Mouse (Mus musculus) limb, embryonic 12.5 days (tissue): ENCODE measurements around the gene Gm49394. TPM values are rescaled to one million over a fixed set of nuclear protein-coding genes. Genes with fewer than 3 reads are reported as not detected.

Experiments
- ATAC-seq: fragments of 200-750 bp; cut with Nextera tagmentation; 2 replicates; pipeline ENCODE4 v1.8.0; 2017; ENCODE audit warnings: low read depth, moderate TSS enrichment; ENCODE audit not compliant: insufficient number of reproducible peaks, insufficient read depth, low FRiP score, low TSS enrichment
- H3K27ac ChIP-seq: fragments of 300-500 bp; sonication (generic); 2 replicates; pipeline ENCODE4 v1.5.1; 2016; ENCODE audit warnings: mild to moderate bottlenecking, moderate library complexity
- H3K27me3 ChIP-seq: fragments of 300-500 bp; sonication (generic); 2 replicates; pipeline ENCODE4 v1.6.1; 2016; ENCODE audit warnings: mild to moderate bottlenecking, moderate library complexity
- H3K36me3 ChIP-seq: fragments of 300-500 bp; sonication (generic); 2 replicates; pipeline ENCODE4 v1.6.1; 2016; ENCODE audit warnings: mild to moderate bottlenecking, moderate library complexity
- H3K4me1 ChIP-seq: fragments of 300-500 bp; sonication (generic); replicated peaks from 2 replicates; pipeline ENCODE4 v1.6.1; 2016
- H3K4me2 ChIP-seq: fragments of 300-500 bp; sonication (generic); 2 replicates; pipeline ENCODE4 v1.6.1; 2016; ENCODE audit warnings: mild to moderate bottlenecking, moderate library complexity
- H3K4me3 ChIP-seq: fragments of 300-500 bp; sonication (generic); replicated peaks from 2 replicates; pipeline ENCODE4 v1.5.1; 2016; ENCODE audit warnings: mild to moderate bottlenecking
- H3K9ac ChIP-seq: fragments of 300-500 bp; sonication (generic); replicated peaks from 2 replicates; pipeline ENCODE4 v1.6.1; 2016; ENCODE audit warnings: mild to moderate bottlenecking, moderate library complexity
- H3K9me3 ChIP-seq: fragments of 300-500 bp; sonication (generic); 2 replicates; pipeline ENCODE4 v1.6.1; 2016; ENCODE audit warnings: mild to moderate bottlenecking, moderate library complexity
- WGBS: fragments of 180-500 bp; shearing (Covaris S2); methylation state at CpG from one replicate; pipeline ENCODE4 v1.1.7; 2016; 5-methylcytosine and 5-hydroxymethylcytosine counted together
- polyA plus RNA-seq: library from polyadenylated mRNA; unstranded; fragments of >200 nt; fragmentation: Nextera tagmentation; extraction: Ambion mirVana; gene quantifications from 2 replicates; pipeline ENCODE4 v1.2.1, GENCODE M21; 2016

The Gm49394 gene
- polyA plus RNA-seq, 1 experiment from 2014 or later: not detected

DNA sequence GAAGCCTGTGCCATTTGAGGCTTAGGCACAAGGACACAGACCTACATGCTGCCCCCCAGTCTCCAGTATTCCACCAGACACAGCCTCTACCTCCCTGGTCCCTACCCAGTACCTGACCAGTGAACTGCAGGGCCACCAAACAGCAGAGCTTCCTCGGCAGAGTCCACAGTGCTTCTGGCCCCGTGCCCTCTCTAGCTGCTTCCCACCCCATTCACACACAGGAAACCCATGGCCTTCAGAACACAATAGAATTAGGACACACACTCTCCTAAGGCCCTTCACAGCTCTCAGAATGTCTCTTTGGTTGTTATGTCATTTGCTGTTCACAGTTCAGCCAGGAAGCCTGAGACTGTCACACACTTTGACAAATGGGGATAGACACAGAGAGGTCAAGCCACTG is 3.1 kb downstream of the Gm49394 start, which contains the start of gene Igf2:
Gene Igf2, minus strand, starts transcription at position 158 of the 400 bp plus-strand sequence.
- peak within 1 kb of the TSS; percentile 50; the same call in 1 of the 2 replicates for H3K27ac ChIP-seq
- H3K9ac ChIP-seq: 0 out of 2 replicates have a peak within 1 kb of the TSS, but pooled peaks have one; percentile 96
- peaks cover 19% of the 10 kb centered on the region for H3K4me1 ChIP-seq
- no peak for ATAC-seq
- H3K36me3 ChIP-seq: peaks cover 43% of the 10 kb centered on the region
- 0 out of 2 replicates have a peak within 1 kb of the TSS, but pooled peaks have one; percentile 7 for H3K4me3 ChIP-seq
- peaks cover 52% of the 10 kb centered on the region for H3K27me3 ChIP-seq
- peak within 1 kb of the TSS; percentile 66; the same call in 1 of the 2 replicates for H3K4me2 ChIP-seq
- H3K9me3 ChIP-seq: peaks cover 37% of the 10 kb centered on the region
- 82% methylated on average over 2 of the region's 2 CpGs for WGBS

DNA sequence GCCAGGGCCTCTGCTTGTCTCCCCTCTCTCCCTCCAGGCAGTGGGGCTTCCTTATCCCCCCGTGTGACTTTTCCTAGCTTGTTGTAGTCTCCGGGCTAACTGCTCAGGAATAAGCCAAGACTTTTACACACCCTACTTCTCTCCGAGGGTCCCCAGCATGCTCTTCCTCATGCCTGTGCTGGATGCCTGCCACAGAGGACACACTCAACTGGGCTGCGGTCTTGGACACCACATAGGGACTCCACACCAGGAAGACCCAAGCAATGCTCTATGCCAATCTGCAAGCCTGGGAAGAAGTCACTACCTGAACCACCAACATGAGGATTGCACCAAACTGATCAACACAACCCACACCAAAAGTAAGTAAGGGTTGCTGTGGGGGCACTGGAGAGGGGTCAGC is 3.6 kb downstream of the Gm49394 start:
- Histone ChIP-seq H3K9me3 (peaks cover 31% of the 10 kb centered on the region), H3K27ac (no peak overlapping the region), H3K27me3 (peaks cover 52% of the 10 kb centered on the region), H3K4me1 (peaks cover 19% of the 10 kb centered on the region), H3K9ac (no peak overlapping the region), H3K36me3 (peaks cover 43% of the 10 kb centered on the region), H3K4me3 (no peak overlapping the region), H3K4me2 (peak overlapping the region; percentile 66; the same call in 1 of the 2 replicates)
- no peak for ATAC-seq
- 81% methylated on average over 4 of the region's 4 CpGs for WGBS

DNA sequence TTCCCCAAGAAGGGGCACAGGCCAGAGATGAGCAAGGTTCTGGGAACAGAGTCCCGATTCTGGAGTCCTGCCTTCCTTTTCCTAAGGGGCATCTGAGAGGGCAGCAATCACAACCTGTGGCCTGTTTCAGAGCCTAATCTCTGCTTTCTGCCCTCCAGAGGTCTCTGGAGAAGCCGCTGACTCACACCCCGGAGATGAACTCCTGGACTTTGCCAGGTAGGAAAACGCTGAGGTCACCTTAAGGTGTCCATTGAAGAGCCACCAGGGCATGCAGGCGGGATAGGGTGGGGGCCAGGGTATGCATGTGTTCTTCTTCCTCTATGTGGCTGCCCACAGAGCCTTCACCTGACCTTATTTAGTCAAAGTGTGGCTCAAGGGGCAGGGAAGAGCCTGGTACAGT is 4.4 kb downstream of the Gm49394 start:
- 0 out of 2 replicates have a peak overlapping the region, but pooled peaks have one; percentile 96 for H3K9ac ChIP-seq
- peaks cover 59% of the 10 kb centered on the region for H3K27me3 ChIP-seq
- no peak for ATAC-seq
- H3K9me3 ChIP-seq: peaks cover 25% of the 10 kb centered on the region
- H3K4me1 ChIP-seq: peaks cover 23% of the 10 kb centered on the region
- 58% methylated on average over 5 of the region's 5 CpGs for WGBS
- H3K4me2 ChIP-seq: peak overlapping the region; percentile 66
- no peak overlapping the region for H3K27ac ChIP-seq
- H3K36me3 ChIP-seq: peaks cover 43% of the 10 kb centered on the region
- H3K4me3 ChIP-seq: peak overlapping the region; percentile 7; the same call in 1 of the 2 replicates

DNA sequence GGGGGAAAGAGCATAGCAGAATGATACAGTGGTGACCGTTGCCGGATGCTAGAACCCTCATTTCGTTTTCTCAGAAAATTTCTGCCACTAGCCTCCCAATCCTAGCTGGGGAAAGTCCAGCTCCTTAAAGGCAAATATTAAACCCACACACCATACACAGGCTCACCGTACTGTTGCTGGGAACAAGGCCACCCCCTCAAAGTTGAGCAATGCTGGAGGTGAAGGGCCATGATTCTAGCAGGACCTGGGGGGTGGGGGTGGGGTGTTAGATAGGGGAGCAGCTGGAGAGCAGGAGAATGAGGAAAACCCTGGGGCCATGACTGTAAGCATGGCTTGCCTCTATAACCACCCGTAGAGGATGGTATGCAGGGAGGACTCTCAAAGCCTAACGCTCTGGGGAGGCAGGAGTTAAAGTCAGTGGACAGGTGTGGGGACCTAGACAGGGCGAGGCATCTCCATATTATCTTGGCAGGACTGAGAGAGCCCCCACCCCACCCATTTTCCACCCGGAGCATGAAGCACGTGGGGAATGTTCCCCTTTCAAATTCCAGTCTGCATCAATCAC is 5.2 kb downstream of the Gm49394 start:
- Histone ChIP-seq H3K9ac (peak overlapping the region; percentile 96), H3K36me3 (peaks cover 39% of the 10 kb centered on the region), H3K27me3 (peaks cover 68% of the 10 kb centered on the region), H3K4me1 (peaks cover 27% of the 10 kb centered on the region), H3K4me2 (peak overlapping the region; percentile 66), H3K27ac (peak overlapping the region; percentile 92), H3K9me3 (peaks cover 17% of the 10 kb centered on the region), H3K4me3 (peak overlapping the region; percentile 66)
- peak; percentile 67 for ATAC-seq
- 5% methylated on average over 9 of the region's 9 CpGs for WGBS

DNA sequence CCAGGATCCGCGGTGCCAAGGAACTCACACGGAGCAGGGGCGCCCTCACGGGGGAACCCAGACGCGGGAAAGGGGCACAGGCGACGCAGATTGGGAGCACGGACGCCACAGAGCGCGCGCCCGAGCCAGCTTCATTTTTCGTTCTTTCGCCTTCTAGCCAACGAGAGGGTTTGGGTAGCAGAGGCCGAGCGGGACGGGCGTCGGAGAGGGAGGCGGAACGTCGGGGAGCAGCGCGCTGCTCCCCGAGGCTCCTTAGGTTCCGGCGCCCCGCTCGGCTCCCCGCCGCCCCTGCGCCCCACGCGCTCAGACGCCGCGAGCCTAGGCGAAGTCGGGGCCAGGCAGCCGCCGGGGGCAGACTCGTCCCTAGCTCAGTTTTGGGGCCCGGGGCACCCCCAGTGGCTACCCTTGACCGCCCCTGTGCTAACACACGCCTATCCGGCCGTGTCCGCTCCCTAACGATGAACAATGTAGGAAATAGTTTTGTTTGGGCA is 5.8 kb downstream of the Gm49394 start:
- Histone ChIP-seq H3K4me3 (peak overlapping the region; percentile 66), H3K4me2 (peak overlapping the region; percentile 66), H3K4me1 (peaks cover 29% of the 10 kb centered on the region), H3K9me3 (peaks cover 11% of the 10 kb centered on the region), H3K27me3 (peaks cover 73% of the 10 kb centered on the region), H3K9ac (peak overlapping the region; percentile 96), H3K36me3 (peaks cover 33% of the 10 kb centered on the region), H3K27ac (peak overlapping the region; percentile 92)
- under 1% methylated on average over 53 of the region's 53 CpGs for WGBS
- no peak for ATAC-seq

DNA sequence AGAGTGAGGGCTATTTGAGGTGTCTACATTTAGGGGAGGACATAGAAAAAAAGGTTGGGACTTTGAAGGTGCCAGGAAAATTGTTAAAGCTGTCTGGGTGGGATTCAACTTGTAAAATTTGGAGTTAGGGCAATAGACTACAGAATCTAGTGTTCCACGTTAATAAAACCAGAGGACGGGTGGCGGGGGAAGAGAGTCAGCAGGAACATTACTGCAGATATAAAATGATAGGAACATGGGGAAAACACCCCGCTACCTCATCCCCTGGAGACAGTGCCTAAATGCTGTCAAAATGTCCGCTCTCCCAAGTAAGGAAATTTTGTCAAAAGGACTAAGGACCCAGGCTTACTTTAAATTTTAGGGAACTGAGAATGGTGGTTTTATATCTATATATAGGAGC is 6.6 kb downstream of the Gm49394 start:
- peaks cover 25% of the 10 kb centered on the region for H3K36me3 ChIP-seq
- no peak for ATAC-seq
- peaks cover 31% of the 10 kb centered on the region for H3K4me1 ChIP-seq
- H3K4me3 ChIP-seq: peak overlapping the region; percentile 66
- peaks cover 82% of the 10 kb centered on the region for H3K27me3 ChIP-seq
- peak overlapping the region; percentile 92 for H3K27ac ChIP-seq
- H3K9ac ChIP-seq: peak overlapping the region; percentile 96
- H3K9me3 ChIP-seq: peaks cover 4% of the 10 kb centered on the region
- H3K4me2 ChIP-seq: peak overlapping the region; percentile 66
- 8% methylated on average over 5 of the region's 5 CpGs for WGBS

DNA sequence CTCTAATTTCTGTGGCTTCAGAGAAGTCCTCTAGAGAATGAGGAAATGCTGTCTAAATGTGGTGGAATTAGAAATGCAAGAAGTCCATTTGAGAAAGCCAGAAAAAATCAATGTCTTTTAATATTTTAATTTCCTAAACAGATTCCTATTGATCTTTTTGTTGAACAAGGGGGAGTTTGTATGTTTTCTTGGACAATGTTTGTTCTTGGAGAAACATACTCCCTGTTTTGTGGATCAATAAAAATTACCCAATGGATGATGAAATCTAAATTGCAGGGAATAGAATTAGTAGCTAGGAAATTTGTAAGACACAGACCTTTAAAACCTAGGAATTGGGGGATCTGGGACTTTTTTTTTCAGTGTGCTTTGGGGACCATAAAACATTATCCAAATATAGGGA is 7.9 kb downstream of the Gm49394 start:
- Histone ChIP-seq H3K9ac (peak overlapping the region; percentile 96), H3K27ac (peak overlapping the region; percentile 98), H3K4me3 (peak overlapping the region; percentile 66), H3K4me1 (peaks cover 33% of the 10 kb centered on the region), H3K27me3 (peaks cover 89% of the 10 kb centered on the region), H3K36me3 (peaks cover 15% of the 10 kb centered on the region), H3K4me2 (peak overlapping the region; percentile 66), H3K9me3 (no peaks in the 10 kb centered on the region)
- ATAC-seq: no peak

DNA sequence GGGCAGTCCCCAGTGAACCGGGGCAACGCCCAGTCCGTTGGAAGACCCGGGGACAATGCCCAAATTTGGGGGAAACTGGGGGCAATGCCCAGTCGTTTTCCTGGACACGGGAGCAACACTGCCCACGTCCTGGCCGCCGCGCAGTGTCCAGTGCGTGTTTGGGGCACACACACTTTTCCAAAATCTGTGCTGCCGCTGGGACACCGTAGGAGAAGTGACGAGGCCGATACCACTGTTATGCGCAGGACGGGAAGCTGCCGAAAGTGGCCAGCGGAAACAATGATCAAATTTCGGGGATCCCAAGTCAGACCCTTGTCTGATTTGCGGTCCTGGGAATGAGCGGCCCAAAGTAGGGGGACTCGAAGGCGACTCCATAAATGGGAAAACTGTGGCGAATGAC is 8.7 kb downstream of the Gm49394 start:
- Histone ChIP-seq H3K4me3 (peak overlapping the region; percentile 66), H3K9me3 (no peaks in the 10 kb centered on the region), H3K9ac (peak overlapping the region; percentile 96), H3K27ac (peak overlapping the region; percentile 98), H3K27me3 (peaks cover 90% of the 10 kb centered on the region), H3K4me1 (peaks cover 33% of the 10 kb centered on the region), H3K4me2 (peak overlapping the region; percentile 66), H3K36me3 (peaks cover 13% of the 10 kb centered on the region)
- ATAC-seq: no peak
- WGBS: under 1% methylated on average over 25 of the region's 25 CpGs

DNA sequence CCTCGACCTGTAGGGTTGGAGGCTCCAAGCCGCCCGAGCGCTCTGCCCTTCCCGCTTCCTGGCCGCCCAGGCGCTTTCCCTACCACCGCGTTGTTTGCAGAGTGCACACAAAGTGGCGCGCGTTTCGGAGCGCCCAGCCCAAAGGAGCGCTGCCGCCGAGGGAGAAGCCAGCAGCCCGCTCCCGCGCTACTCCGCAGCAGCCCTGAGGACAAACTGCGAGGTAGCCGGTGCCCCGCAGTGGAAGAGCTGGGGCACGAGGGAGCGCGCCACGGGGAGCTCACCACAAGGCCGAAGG is 9.1 kb downstream of the Gm49394 start:
- peaks cover 29% of the 10 kb centered on the region for H3K4me1 ChIP-seq

DNA sequence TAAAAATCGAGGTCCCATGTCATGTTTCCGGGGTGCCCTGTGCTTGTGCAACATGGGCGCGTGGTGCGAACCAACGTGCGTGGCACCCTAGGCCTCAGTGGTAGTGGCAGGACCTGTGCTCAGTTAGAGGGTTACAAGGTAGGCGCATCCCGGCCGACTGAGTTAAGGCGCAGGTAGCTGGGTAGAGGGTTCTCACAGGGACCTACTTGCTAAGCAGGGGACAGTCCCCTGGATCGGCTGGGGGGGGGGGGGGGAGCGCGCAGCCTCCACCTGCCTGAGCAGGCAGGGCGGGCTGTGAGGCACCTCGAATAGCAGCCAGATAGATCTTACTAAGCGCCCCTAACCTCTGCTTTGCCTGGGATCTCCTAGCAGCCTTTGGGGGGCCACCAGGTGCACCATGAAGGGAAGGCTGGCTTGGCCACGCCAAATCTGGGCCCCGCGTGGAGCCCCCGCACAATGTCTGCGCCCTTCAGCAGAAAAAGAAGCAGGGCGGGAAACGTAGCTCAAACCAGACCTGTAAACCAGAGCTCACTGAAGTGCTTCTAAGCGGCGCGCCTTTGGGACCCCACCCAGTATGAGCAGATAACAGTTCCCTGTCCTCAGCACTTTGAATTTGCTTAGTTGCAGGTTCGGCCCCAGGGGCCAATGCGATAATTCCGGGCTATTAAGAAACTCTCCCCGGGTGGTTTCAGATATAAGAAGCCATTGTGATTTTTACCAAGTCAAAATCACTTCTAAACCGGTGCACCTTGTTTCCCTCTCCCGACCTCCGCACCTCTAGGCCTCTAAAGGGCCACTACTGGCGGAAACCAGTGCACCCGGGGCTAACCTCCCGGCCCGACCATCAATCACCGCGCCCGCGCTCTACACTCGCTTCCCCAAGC is 9.7 kb downstream of the Gm49394 start:
- Histone ChIP-seq H3K4me2 (peak overlapping the region; percentile 66), H3K27ac (peak overlapping the region; percentile 98), H3K4me3 (peak overlapping the region; percentile 66), H3K9me3 (no peaks in the 10 kb centered on the region), H3K4me1 (peaks cover 28% of the 10 kb centered on the region), H3K9ac (peak overlapping the region; percentile 96), H3K27me3 (peaks cover 90% of the 10 kb centered on the region), H3K36me3 (peaks cover 20% of the 10 kb centered on the region)
- peak; percentile 16 for ATAC-seq
- WGBS: under 1% methylated on average over 41 of the region's 43 CpGs

More for the DNA sequence above, 9.1 kb downstream of the Gm49394 start:
- Histone ChIP-seq H3K9me3 (no peaks in the 10 kb centered on the region), H3K27me3 (peaks cover 90% of the 10 kb centered on the region), H3K4me3 (peak overlapping the region; percentile 66), H3K27ac (peak overlapping the region; percentile 98), H3K36me3 (peaks cover 14% of the 10 kb centered on the region), H3K9ac (peak overlapping the region; percentile 96), H3K4me2 (peak overlapping the region; percentile 66)
- under 1% methylated on average over 29 of the region's 29 CpGs for WGBS
- no peak for ATAC-seq

DNA sequence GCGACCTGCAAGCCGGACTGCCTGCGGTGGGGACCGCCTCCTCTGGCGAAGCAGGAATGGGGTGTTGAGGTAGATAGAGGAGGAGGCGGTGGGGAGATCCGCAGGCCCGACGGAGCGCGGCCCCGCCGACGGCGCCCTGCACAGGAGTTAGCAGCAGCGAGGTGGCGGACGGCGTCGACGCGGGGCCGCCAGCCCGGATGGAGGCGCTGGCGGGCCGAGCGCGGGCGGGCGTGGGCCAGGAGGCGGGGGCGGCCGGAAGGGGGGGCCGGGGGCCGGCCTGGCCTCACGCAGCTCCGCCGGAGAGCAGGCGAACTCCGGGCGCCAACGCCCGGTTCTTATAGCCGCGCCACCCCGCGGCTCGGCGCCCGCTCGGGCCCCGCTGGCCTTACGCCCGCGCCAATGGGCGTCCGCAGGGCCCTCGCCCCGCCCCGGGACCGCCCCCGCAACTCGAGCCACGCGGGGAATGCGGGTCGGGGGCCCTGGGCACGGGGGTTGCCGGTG is 10.5 kb downstream of the Gm49394 start:
- H3K4me3 ChIP-seq: peak overlapping the region; percentile 66
- WGBS: 1% methylated on average over 41 of the region's 70 CpGs
- peak overlapping the region; percentile 98 for H3K27ac ChIP-seq
- ATAC-seq: peak; percentile 72
- H3K27me3 ChIP-seq: peaks cover 90% of the 10 kb centered on the region
- peak overlapping the region; percentile 96 for H3K9ac ChIP-seq
- H3K4me1 ChIP-seq: peaks cover 29% of the 10 kb centered on the region
- H3K9me3 ChIP-seq: no peaks in the 10 kb centered on the region
- peak overlapping the region; percentile 66 for H3K4me2 ChIP-seq
- peaks cover 28% of the 10 kb centered on the region for H3K36me3 ChIP-seq
